ENCODE assay signal across 25 mouse cellular contexts in the genomic region with DNA sequence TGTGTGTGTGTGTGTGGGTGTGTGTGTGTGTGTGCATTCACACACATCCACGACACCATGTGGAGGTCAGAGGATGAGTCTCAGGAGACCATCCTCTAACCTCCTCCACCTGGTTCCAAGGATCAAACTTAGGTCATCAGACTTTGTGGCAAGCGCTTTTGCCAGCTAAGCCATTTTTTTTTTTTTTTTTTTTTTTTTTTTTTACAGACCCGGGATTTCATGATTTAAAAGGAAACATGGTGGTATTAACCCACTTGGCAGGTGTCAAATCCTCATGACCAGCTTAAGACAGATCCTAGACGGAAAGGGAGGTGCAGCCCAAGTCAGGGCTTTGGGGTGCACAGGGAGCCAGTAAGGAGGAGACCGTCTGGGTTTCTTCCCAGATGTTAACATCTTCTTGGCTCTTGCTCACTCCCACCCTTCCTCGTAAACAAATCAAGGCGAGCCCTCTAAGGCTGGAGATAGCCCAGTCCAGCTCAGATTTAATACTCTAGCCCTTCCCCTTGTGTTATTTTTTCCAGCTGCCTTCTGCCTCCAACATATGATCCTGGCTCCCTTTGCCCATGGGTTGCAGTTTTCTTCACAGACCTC. TPM values are rescaled to one million over a fixed set of nuclear protein-coding genes. Genes with fewer than 3 reads are reported as not detected.
A peak's percentile ranks its signal among the peaks of the same experiment; 100 is the strongest.
DNase-seq lines count a peak whose midpoint lies in the region; ATAC-seq and TF ChIP-seq lines count a peak whose summit lies in the region.
"Had no signal": no experiment of that assay in that cellular context is flagged by ENCODE, and none has a peak within 500 bp of the region (broad histone marks: within the 10 kb centered on the region; RNA-seq: fewer than 3 reads in every experiment).

No protein-coding gene starts in this region.

- intact Hi-C loops in heart, postnatal 25 days (cut with DNase I) = loop anchor here (10.0 kb wide), 1 partner anchor 241 kb away; no protein-coding TSS in a partner anchor

- H3K27me3 ChIP-seq in neural tube, embryonic 12.5 days (replicated peaks) = peaks cover 11% of the 10 kb centered on the region; the same call in 1 of the 2 replicates
- H3K27me3 ChIP-seq in neural tube, embryonic 15.5 days (replicated peaks) = 0 out of 2 replicates have a peak, but pooled peaks cover 6% of the 10 kb centered on the region
- peaks cover 26% of the 10 kb centered on the region for H3K27me3 ChIP-seq in embryonic facial prominence, embryonic 15.5 days
- H3K27me3 ChIP-seq in cerebellum, adult 2 months (ENCODE audit: control insufficient read depth, insufficient read depth, low read length) = peaks cover 7% of the 10 kb centered on the region; the same call in 1 of the 2 replicates
- H3K27me3 ChIP-seq: Patski had no signal

- no peak overlapping the region for H3K4me3 ChIP-seq in neural tube, embryonic 12.5 days
- H3K4me3 ChIP-seq in neural tube, embryonic 15.5 days (replicated peaks) = no peak overlapping the region
- H3K4me3 ChIP-seq in embryonic facial prominence, embryonic 15.5 days (replicated peaks) = no peak overlapping the region
- H3K4me3 ChIP-seq in cerebellum, adult 2 months (replicated peaks; ENCODE audit: insufficient read depth, low read depth, low read length) = no peak overlapping the region
- H3K4me3 ChIP-seq: embryonic facial prominence, embryonic 12.5 days; forebrain, embryonic 10.5 days; forebrain, embryonic 13.5 days; heart, embryonic 12.5 days; heart, embryonic 15.5 days; hindbrain, embryonic 12.5 days; hindbrain, embryonic 15.5 days had no signal

- ATAC-seq in neural tube, embryonic 12.5 days (ENCODE audit: low FRiP score, low read depth) = no peak
- no peak for ATAC-seq in neural tube, embryonic 15.5 days (ENCODE audit: low FRiP score)
- no peak for ATAC-seq in embryonic facial prominence, embryonic 15.5 days (ENCODE audit: insufficient number of reproducible peaks, low FRiP score, low TSS enrichment, low read depth)
- ATAC-seq: forebrain, embryonic 13.5 days; forebrain, embryonic 16.5 days; intestine, postnatal 0 days; Patski had no signal

- WGBS in neural tube, embryonic 12.5 days = 69% methylated on average over 7 of the region's 7 CpGs
- 64% methylated on average over 7 of the region's 7 CpGs for WGBS in neural tube, embryonic 15.5 days
- WGBS in embryonic facial prominence, embryonic 15.5 days = 33% methylated on average over 7 of the region's 7 CpGs
- 54% methylated on average over 7 of the region's 7 CpGs for WGBS in cerebellum, adult 2 months

- H3K36me3 ChIP-seq in neural tube, embryonic 12.5 days = no peaks in the 10 kb centered on the region
- H3K36me3 ChIP-seq in neural tube, embryonic 15.5 days = no peaks in the 10 kb centered on the region
- H3K36me3 ChIP-seq in embryonic facial prominence, embryonic 15.5 days = no peaks in the 10 kb centered on the region
- H3K36me3 ChIP-seq: embryonic facial prominence, embryonic 12.5 days; forebrain, embryonic 10.5 days; heart, embryonic 12.5 days; heart, embryonic 15.5 days; hindbrain, embryonic 12.5 days; hindbrain, embryonic 15.5 days had no signal

- DNase-seq in heart, adult 11 months = peak; percentile 92
- no peak for DNase-seq in heart, postnatal 25 days (ENCODE audit: low spot score)
- no peak for DNase-seq in adrenal gland, adult 18-20 months (ENCODE audit: low spot score in 2 of 2)
- no peak for DNase-seq in cerebellum, adult 2 months
- DNase-seq: adrenal gland, adult 2 months; B cell, adult 2 months; cerebellum, adult 11-12 months; cerebellum, adult 9-10 months; gastrocnemius, postnatal 10 days; gastrocnemius, postnatal 36 days had no signal

- no peak for TF ChIP-seq CTCF in cerebellum, adult 2 months (IDR thresholded peaks at IDR 0.05; ENCODE audit: borderline replicate concordance, insufficient read depth, low read depth, low read length)

- no peak overlapping the region for H3K9ac ChIP-seq in neural tube, embryonic 12.5 days
- H3K9ac ChIP-seq in neural tube, embryonic 15.5 days (replicated peaks) = no peak overlapping the region
- no peak overlapping the region for H3K9ac ChIP-seq in embryonic facial prominence, embryonic 15.5 days
- H3K9ac ChIP-seq: heart, embryonic 12.5 days; heart, embryonic 15.5 days; hindbrain, embryonic 12.5 days; hindbrain, embryonic 15.5 days had no signal

- no peaks in the 10 kb centered on the region for H3K9me3 ChIP-seq in neural tube, embryonic 12.5 days
- H3K9me3 ChIP-seq in neural tube, embryonic 15.5 days (replicated peaks) = no peaks in the 10 kb centered on the region
- H3K9me3 ChIP-seq in embryonic facial prominence, embryonic 15.5 days (replicated peaks) = no peaks in the 10 kb centered on the region
- H3K9me3 ChIP-seq: embryonic facial prominence, embryonic 12.5 days; forebrain, embryonic 10.5 days; forebrain, embryonic 13.5 days; heart, embryonic 12.5 days; heart, embryonic 15.5 days; hindbrain, embryonic 12.5 days; hindbrain, embryonic 15.5 days had no signal

- no peak overlapping the region for H3K27ac ChIP-seq in neural tube, embryonic 12.5 days
- H3K27ac ChIP-seq in neural tube, embryonic 15.5 days (replicated peaks) = no peak overlapping the region
- no peak overlapping the region for H3K27ac ChIP-seq in embryonic facial prominence, embryonic 15.5 days (replicated peaks)
- H3K27ac ChIP-seq in cerebellum, adult 2 months (ENCODE audit: insufficient read depth, low read length) = no peak overlapping the region
- H3K27ac ChIP-seq: embryonic facial prominence, embryonic 12.5 days; forebrain, embryonic 10.5 days; forebrain, embryonic 13.5 days; heart, embryonic 15.5 days; hindbrain, embryonic 12.5 days; hindbrain, embryonic 15.5 days had no signal

- H3K4me2 ChIP-seq in neural tube, embryonic 12.5 days (replicated peaks) = 0 out of 2 replicates have a peak overlapping the region, but pooled peaks have one; percentile 1
- H3K4me2 ChIP-seq in neural tube, embryonic 15.5 days = no peak overlapping the region
- 0 out of 2 replicates have a peak overlapping the region, but pooled peaks have one; percentile 6 for H3K4me2 ChIP-seq in embryonic facial prominence, embryonic 15.5 days (replicated peaks)
- H3K4me2 ChIP-seq: heart, embryonic 15.5 days; hindbrain, embryonic 12.5 days had no signal

- peaks cover 21% of the 10 kb centered on the region for H3K4me1 ChIP-seq in neural tube, embryonic 12.5 days
- peaks cover 27% of the 10 kb centered on the region for H3K4me1 ChIP-seq in neural tube, embryonic 15.5 days
- peaks cover 28% of the 10 kb centered on the region for H3K4me1 ChIP-seq in embryonic facial prominence, embryonic 15.5 days
- 0 out of 2 replicates have a peak, but pooled peaks cover 3% of the 10 kb centered on the region for H3K4me1 ChIP-seq in cerebellum, adult 2 months (ENCODE audit: control insufficient read depth, insufficient read depth, low read length)

- TF ChIP-seq POLR2A in cerebellum, adult 2 months (IDR thresholded peaks at IDR 0.05; ENCODE audit: borderline replicate concordance, insufficient read depth, low read length) = no peak

RNA-seq across cellular contexts. Expression of gene Syt17, which starts 4.0 kb away (rescaled TPM):
- total RNA-seq in heart, postnatal 25 days (2021) = 1 to 10 TPM; 1.3 to 1.7 TPM
- polyA plus RNA-seq in neural tube, embryonic 12.5 days (2016; fragmentation: Nextera tagmentation; extraction: Ambion mirVana) = 7.2 and 8.2 TPM in 2 replicates
- polyA plus RNA-seq in neural tube, embryonic 15.5 days (2015; fragmentation: Nextera tagmentation; extraction: Ambion mirVana) = 23.7 and 24.3 TPM in 2 replicates
- polyA plus RNA-seq in embryonic facial prominence, embryonic 15.5 days (2015; fragmentation: Nextera tagmentation; extraction: Ambion mirVana) = 2.8 and 2.9 TPM in 2 replicates
- 1 to 10 TPM; 5.3 to 7.2 TPM for total RNA-seq in adrenal gland, adult 18-20 months (2021)
- polyA plus RNA-seq in cerebellum, adult 2 months (2012; rRNA removed) = 9.7 and 10.3 TPM in 2 replicates
- total RNA-seq: granulocyte monocyte progenitor cell, adult 5-6 weeks; hematopoietic stem cell, adult 5-6 weeks had no signal

RNA-seq across cellular contexts. Expression of gene Itpripl2, which starts 47.8 kb away (rescaled TPM):
- total RNA-seq in heart, postnatal 25 days (2021) = 10 to 100 TPM; 22.3 to 30.5 TPM
- polyA plus RNA-seq in neural tube, embryonic 12.5 days (2016; fragmentation: Nextera tagmentation; extraction: Ambion mirVana) = 2.0 and 2.4 TPM in 2 replicates
- 1.2 and 1.5 TPM in 2 replicates for polyA plus RNA-seq in neural tube, embryonic 15.5 days (2015; fragmentation: Nextera tagmentation; extraction: Ambion mirVana)
- 7.2 and 8.6 TPM in 2 replicates for polyA plus RNA-seq in embryonic facial prominence, embryonic 15.5 days (2015; fragmentation: Nextera tagmentation; extraction: Ambion mirVana)
- total RNA-seq in adrenal gland, adult 18-20 months (2021) = 10 to 100 TPM; 13.2 to 14.3 TPM
- polyA plus RNA-seq in cerebellum, adult 2 months (2012; rRNA removed) = 1.9 TPM in 2 replicates
